10 mouse cellular contexts compared by ENCODE assay signal in the genomic region with DNA sequence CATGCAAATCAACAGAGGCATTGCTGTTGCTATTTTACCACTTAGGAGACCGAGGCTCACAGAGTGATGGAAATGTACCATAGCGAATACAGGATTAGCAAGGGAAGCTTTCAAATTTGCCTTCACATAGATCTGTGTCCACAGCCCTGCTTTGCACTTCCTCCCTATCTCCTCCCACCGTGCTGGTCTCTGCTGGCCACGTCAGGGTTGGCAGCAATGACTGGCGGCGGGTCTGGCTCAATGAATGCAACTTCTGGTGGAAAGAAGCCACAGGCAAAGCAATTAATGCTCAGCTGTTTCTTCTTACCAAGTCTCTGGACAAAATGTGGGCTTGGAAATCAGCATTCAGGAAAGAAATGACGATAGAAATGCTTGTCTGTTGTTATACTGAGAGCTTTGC.
DNase-seq lines count a peak whose midpoint lies in the region; ATAC-seq and TF ChIP-seq lines count a peak whose summit lies in the region.
"Had no signal": no experiment of that assay in that cellular context is flagged by ENCODE, and none has a peak within 500 bp of the region (broad histone marks: within the 10 kb centered on the region; RNA-seq: fewer than 3 reads in every experiment).

No protein-coding gene starts in this region.

- no peaks in the 10 kb centered on the region for H3K4me1 ChIP-seq in midbrain, postnatal 0 days (ENCODE audit: insufficient read depth, low read length)
- H3K4me1 ChIP-seq in midbrain, embryonic 13.5 days (replicated peaks): no peaks in the 10 kb centered on the region
- no peaks in the 10 kb centered on the region for H3K4me1 ChIP-seq in heart, embryonic 15.5 days (replicated peaks)
- H3K4me1 ChIP-seq in thymus, adult 2 months (replicated peaks; ENCODE audit: control insufficient read depth, insufficient read depth, low read length): no peaks in the 10 kb centered on the region

- H3K27ac ChIP-seq in midbrain, postnatal 0 days (ENCODE audit: low read depth, low read length): no peak overlapping the region; the same call in 1 of the 2 replicates
- H3K27ac ChIP-seq in midbrain, embryonic 13.5 days: no peak overlapping the region
- H3K27ac ChIP-seq in heart, embryonic 15.5 days: no peak overlapping the region
- H3K27ac ChIP-seq in thymus, adult 2 months (ENCODE audit: control insufficient read depth, insufficient read depth, low read length): no peak overlapping the region
- H3K27ac ChIP-seq: macrophage had no signal

- no peak overlapping the region for H3K4me3 ChIP-seq in midbrain, postnatal 0 days (ENCODE audit: low read depth, low read length)
- H3K4me3 ChIP-seq in midbrain, embryonic 13.5 days (replicated peaks): no peak overlapping the region
- 0 out of 2 replicates have a peak overlapping the region, but pooled peaks have one; percentile 5 for H3K4me3 ChIP-seq in heart, embryonic 15.5 days
- no peak overlapping the region for H3K4me3 ChIP-seq in thymus, adult 2 months (ENCODE audit: control insufficient read depth, insufficient read depth, low read length)
- H3K4me3 ChIP-seq: erythroblast, embryonic 14.5 days had no signal

- H3K27me3 ChIP-seq in midbrain, postnatal 0 days (ENCODE audit: insufficient read depth, low read length): no peaks in the 10 kb centered on the region
- H3K27me3 ChIP-seq in midbrain, embryonic 13.5 days: no peaks in the 10 kb centered on the region
- H3K27me3 ChIP-seq in heart, embryonic 15.5 days: no peaks in the 10 kb centered on the region
- no peaks in the 10 kb centered on the region for H3K27me3 ChIP-seq in thymus, adult 2 months (ENCODE audit: control insufficient read depth, insufficient read depth, low read length)

- H3K9me3 ChIP-seq in midbrain, postnatal 0 days (ENCODE audit: low read length): no peaks in the 10 kb centered on the region
- no peaks in the 10 kb centered on the region for H3K9me3 ChIP-seq in midbrain, embryonic 13.5 days
- no peaks in the 10 kb centered on the region for H3K9me3 ChIP-seq in heart, embryonic 15.5 days (replicated peaks)

- peak overlapping the region; percentile 15; the same call in 1 of the 2 replicates for H3K4me2 ChIP-seq in midbrain, postnatal 0 days (ENCODE audit: low read depth, low read length, poor library complexity, severe bottlenecking)
- H3K4me2 ChIP-seq in midbrain, embryonic 13.5 days (replicated peaks): no peak overlapping the region
- H3K4me2 ChIP-seq in heart, embryonic 15.5 days: peak overlapping the region; percentile 39

- WGBS in midbrain, postnatal 0 days: 43% methylated on average over 7 of the region's 7 CpGs
- WGBS in midbrain, embryonic 13.5 days: 52% methylated on average over 7 of the region's 7 CpGs
- 39% methylated on average over 7 of the region's 7 CpGs for WGBS in heart, embryonic 15.5 days
- 16% methylated on average over 7 of the region's 7 CpGs for WGBS in thymus, adult 2 months

- no peak for TF ChIP-seq CTCF in midbrain, postnatal 0 days (IDR thresholded peaks at IDR 0.05)
- TF ChIP-seq CTCF in thymus, adult 2 months (IDR thresholded peaks at IDR 0.05; ENCODE audit: borderline replicate concordance, control insufficient read depth, extremely low read depth, insufficient read depth, low read length, poor library complexity): no peak

- H3K36me3 ChIP-seq in midbrain, postnatal 0 days (ENCODE audit: insufficient read depth, low read length): no peaks in the 10 kb centered on the region
- H3K36me3 ChIP-seq in midbrain, embryonic 13.5 days: no peaks in the 10 kb centered on the region
- no peaks in the 10 kb centered on the region for H3K36me3 ChIP-seq in heart, embryonic 15.5 days
- H3K36me3 ChIP-seq in thymus, adult 2 months (ENCODE audit: control insufficient read depth, insufficient read depth, low read length): no peaks in the 10 kb centered on the region

- DNase-seq in frontal cortex, postnatal 25 days (ENCODE audit: low spot score in 2 of 2): no peak
- peak; percentile 63 for DNase-seq in midbrain, postnatal 0 days (ENCODE audit: low spot score)
- peak; percentile 2 for DNase-seq in lung, postnatal 36 days
- DNase-seq in thymus, adult 2 months: no peak
- no peak for DNase-seq in thymus, postnatal 0 days (ENCODE audit: low spot score)

- no peak for TF ChIP-seq POLR2A in thymus, adult 2 months (IDR thresholded peaks at IDR 0.05; ENCODE audit: control insufficient read depth, extremely low read depth, insufficient read depth, low read length, poor library complexity)

- ATAC-seq in frontal cortex, adult (ENCODE audit: low TSS enrichment): peak; percentile 97
- peak; percentile 62; the same call in 1 of the 2 replicates for ATAC-seq in midbrain, postnatal 0 days (ENCODE audit: low FRiP score)
- no peak for ATAC-seq in midbrain, embryonic 13.5 days
- ATAC-seq in heart, embryonic 15.5 days (replicated peaks; ENCODE audit: insufficient number of reproducible peaks, insufficient read depth, low FRiP score, low read depth): no peak; the same call in 1 of the 2 replicates

- no peak overlapping the region for H3K9ac ChIP-seq in midbrain, postnatal 0 days (replicated peaks; ENCODE audit: low read length, poor library complexity, severe bottlenecking)
- H3K9ac ChIP-seq in midbrain, embryonic 13.5 days (replicated peaks): no peak overlapping the region
- no peak overlapping the region for H3K9ac ChIP-seq in heart, embryonic 15.5 days

Comparison
In these comparisons a context has a peak if more than half of its experiments do, and no peak if none do; other contexts are left out.
1. ATAC-seq: peak in frontal cortex, adult (single experiment) and midbrain, postnatal 0 days (single experiment); none in midbrain, embryonic 13.5 days (single experiment) and heart, embryonic 15.5 days (single experiment).
2. DNase-seq: peak in midbrain, postnatal 0 days (single experiment) and lung, postnatal 36 days (single experiment); none in frontal cortex, postnatal 25 days (0 of 2), thymus, adult 2 months (single experiment) and thymus, postnatal 0 days (single experiment).